Mouse (Mus musculus) lung, postnatal 0 days (tissue): Measurements from ENCODE around the gene Ckap2.

Experiments used
- CTCF ChIP-seq: IDR thresholded peaks from 2 replicates; pipeline ENCODE4 v1.5.1; 2016; ENCODE audit warnings: antibody characterized with exemption, mild to moderate bottlenecking
- EP300 ChIP-seq: IDR thresholded peaks from 2 replicates; pipeline ENCODE4 v1.6.1; 2016; ENCODE audit warnings: antibody characterized with exemption, mild to moderate bottlenecking, control low read depth

GRCm38 (mm10) chr8:22197914-22198313 is 12.3 kb upstream of the Ckap2 start:
- TF ChIP-seq EP300 (no peak), CTCF (no peak)
